Mouse (Mus musculus) liver, embryonic 15.5 days (tissue): Measurements from ENCODE around the gene Satb2. TPM values are rescaled to one million over a fixed set of nuclear protein-coding genes. Genes with fewer than 3 reads are reported as not detected.

ENCODE experiments used
- ATAC-seq: fragments of 200-750 bp; cut with Nextera tagmentation; 2 replicates; pipeline ENCODE4 v1.8.0; 2017; ENCODE audit warnings: moderate number of reproducible peaks, mild to moderate bottlenecking, moderate library complexity; ENCODE audit not compliant: insufficient read depth
- H3K27ac ChIP-seq: fragments of 300-500 bp; sonication (generic); replicated peaks from 2 replicates; pipeline ENCODE4 v1.5.1; 2015; ENCODE audit warnings: mild to moderate bottlenecking, inconsistent platforms
- H3K27me3 ChIP-seq: fragments of 300-500 bp; sonication (generic); 2 replicates; pipeline ENCODE4 v1.6.1; 2015; ENCODE audit warnings: mild to moderate bottlenecking, inconsistent platforms
- H3K36me3 ChIP-seq: fragments of 300-500 bp; sonication (generic); replicated peaks from 2 replicates; pipeline ENCODE4 v1.6.1; 2015; ENCODE audit warnings: moderate library complexity, mild to moderate bottlenecking, inconsistent platforms
- H3K4me1 ChIP-seq: fragments of 300-500 bp; sonication (generic); replicated peaks from 2 replicates; pipeline ENCODE4 v1.6.1; 2015; ENCODE audit warnings: inconsistent platforms
- H3K4me2 ChIP-seq: fragments of 300-500 bp; sonication (generic); 2 replicates; pipeline ENCODE4 v1.6.1; 2015; ENCODE audit warnings: moderate library complexity, mild to moderate bottlenecking, inconsistent platforms
- H3K4me3 ChIP-seq: fragments of 300-500 bp; sonication (generic); replicated peaks from 2 replicates; pipeline ENCODE4 v1.5.1; 2015; ENCODE audit warnings: mild to moderate bottlenecking, inconsistent platforms
- H3K9ac ChIP-seq: fragments of 300-500 bp; sonication (generic); 2 replicates; pipeline ENCODE4 v1.6.1; 2015; ENCODE audit warnings: moderate library complexity, mild to moderate bottlenecking, inconsistent platforms
- H3K9me3 ChIP-seq: fragments of 300-500 bp; sonication (generic); replicated peaks from 2 replicates; pipeline ENCODE4 v1.6.1; 2016; ENCODE audit warnings: inconsistent platforms
- WGBS: fragments of 180-500 bp; shearing (Covaris S2); methylation state at CpG from one replicate; pipeline ENCODE4 v1.1.7; 2015; ENCODE audit warnings: mixed read lengths; ENCODE audit not compliant: insufficient replicate concordance; 5-methylcytosine and 5-hydroxymethylcytosine counted together
- polyA plus RNA-seq: library from polyadenylated mRNA; unstranded; fragments of >200 nt; fragmentation: Nextera tagmentation; extraction: Ambion mirVana; gene quantifications from 2 replicates; pipeline ENCODE4 v1.2.1, GENCODE M21; 2015

Satb2 gene
- polyA plus RNA-seq, 1 experiment from 2014 or later, result 0.02 TPM

- no peak for ATAC-seq
- Histone ChIP-seq H3K27me3 (no peaks in the 10 kb centered on the region), H3K27ac (no peak overlapping the region), H3K9me3 (no peaks in the 10 kb centered on the region), H3K9ac (no peak overlapping the region), H3K4me1 (no peaks in the 10 kb centered on the region), H3K4me3 (no peak overlapping the region), H3K4me2 (no peak overlapping the region), H3K36me3 (no peaks in the 10 kb centered on the region)
- 73% methylated on average over 8 of the region's 8 CpGs for WGBS
Observed at GRCm38 (mm10) chr1:56871485-56871884, 107.0 kb downstream of the Satb2 start.

GRCm38 (mm10) chr1:56865246-56865645 is 113.2 kb downstream of the Satb2 start:
- no peak for ATAC-seq
- Histone ChIP-seq H3K9me3 (no peaks in the 10 kb centered on the region), H3K27ac (no peak overlapping the region), H3K4me2 (no peak overlapping the region), H3K4me3 (no peak overlapping the region), H3K9ac (no peak overlapping the region), H3K27me3 (no peaks in the 10 kb centered on the region), H3K4me1 (no peaks in the 10 kb centered on the region), H3K36me3 (no peaks in the 10 kb centered on the region)
- 58% methylated on average over 1 of the region's 1 CpGs for WGBS

DNA sequence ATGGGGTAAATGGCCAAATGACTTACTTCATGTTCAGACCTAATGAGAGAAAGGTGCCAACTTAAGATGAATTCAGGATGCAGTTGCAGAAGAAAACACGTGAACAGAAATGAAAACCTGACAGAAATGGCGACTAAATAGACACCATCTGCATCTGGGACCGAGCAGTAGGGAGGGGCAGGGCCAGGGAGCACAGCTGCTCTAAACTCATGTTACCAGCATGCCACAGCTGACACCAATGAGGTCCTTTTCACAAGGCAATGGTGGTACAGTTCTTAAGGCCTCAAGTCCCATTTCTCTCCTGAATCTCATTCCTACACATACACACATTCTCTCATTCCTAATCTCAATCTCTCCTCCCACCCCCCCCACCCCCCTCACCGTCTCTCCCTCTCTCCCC is 115.7 kb downstream of the Satb2 start:
- no peaks in the 10 kb centered on the region for H3K4me1 ChIP-seq
- no peaks in the 10 kb centered on the region for H3K27me3 ChIP-seq
- no peaks in the 10 kb centered on the region for H3K36me3 ChIP-seq
- no peak overlapping the region for H3K4me3 ChIP-seq
- no peaks in the 10 kb centered on the region for H3K9me3 ChIP-seq
- no peak for ATAC-seq
- no peak overlapping the region for H3K9ac ChIP-seq
- WGBS, result 60% methylated on average over 4 of the region's 4 CpGs
- H3K4me2 ChIP-seq, result no peak overlapping the region
- H3K27ac ChIP-seq, result no peak overlapping the region

GRCm38 (mm10) chr1:56857202-56857601 is 121.2 kb downstream of the Satb2 start:
- ATAC-seq, result no peak
- Histone ChIP-seq H3K9ac (no peak overlapping the region), H3K36me3 (no peaks in the 10 kb centered on the region), H3K4me1 (no peaks in the 10 kb centered on the region), H3K27me3 (no peaks in the 10 kb centered on the region), H3K4me2 (no peak overlapping the region), H3K4me3 (no peak overlapping the region), H3K27ac (no peak overlapping the region), H3K9me3 (no peaks in the 10 kb centered on the region)
- WGBS, result 61% methylated on average over 8 of the region's 8 CpGs

DNA sequence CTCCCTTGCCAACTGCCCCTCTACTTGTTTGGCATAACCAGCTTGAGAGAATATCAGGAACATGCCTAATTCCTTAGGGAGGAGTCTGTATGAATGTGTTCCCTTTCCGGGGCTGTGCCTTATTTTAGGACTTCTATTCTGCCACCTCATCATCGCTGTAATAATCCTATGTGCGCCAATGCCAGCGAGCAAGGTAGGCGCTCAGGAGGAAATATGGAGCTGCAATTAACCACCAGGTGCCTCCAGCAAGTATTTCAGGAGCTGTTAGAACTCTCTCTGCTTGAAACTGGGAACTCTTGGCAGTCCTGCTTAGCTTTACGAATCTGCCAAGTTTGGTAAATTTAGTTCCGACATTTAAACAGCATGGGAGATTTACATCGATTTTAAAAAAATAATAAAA is 128.0 kb downstream of the Satb2 start:
- no peak overlapping the region for H3K9ac ChIP-seq
- no peak overlapping the region for H3K4me2 ChIP-seq
- H3K4me1 ChIP-seq, result no peaks in the 10 kb centered on the region
- no peaks in the 10 kb centered on the region for H3K36me3 ChIP-seq
- ATAC-seq, result no peak
- H3K9me3 ChIP-seq, result no peaks in the 10 kb centered on the region
- H3K4me3 ChIP-seq, result no peak overlapping the region
- H3K27me3 ChIP-seq, result no peaks in the 10 kb centered on the region
- WGBS, result 75% methylated on average over 8 of the region's 8 CpGs
- no peak overlapping the region for H3K27ac ChIP-seq

DNA sequence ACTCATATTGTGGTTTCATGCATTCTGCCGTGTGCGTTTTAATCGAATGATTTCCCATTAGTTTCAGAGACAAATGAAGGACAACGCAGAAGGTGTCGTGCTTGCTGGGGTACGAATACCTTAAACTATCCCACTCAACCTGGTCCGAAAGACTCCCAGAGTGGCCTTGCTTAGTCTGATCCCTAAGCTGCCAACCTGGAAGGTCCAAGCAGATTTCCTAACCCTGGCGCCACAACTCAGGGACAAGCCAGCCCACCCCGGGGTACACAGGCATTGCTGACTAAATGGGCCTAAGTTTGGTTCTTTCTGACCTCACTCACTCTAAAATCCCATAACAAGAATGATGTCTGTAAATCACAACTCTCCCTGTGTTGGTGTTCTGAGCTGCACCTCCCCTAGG is 132.1 kb downstream of the Satb2 start:
- no peak overlapping the region for H3K4me3 ChIP-seq
- no peaks in the 10 kb centered on the region for H3K27me3 ChIP-seq
- no peak overlapping the region for H3K4me2 ChIP-seq
- no peak overlapping the region for H3K9ac ChIP-seq
- no peaks in the 10 kb centered on the region for H3K36me3 ChIP-seq
- 78% methylated on average over 9 of the region's 9 CpGs for WGBS
- H3K4me1 ChIP-seq, result no peaks in the 10 kb centered on the region
- no peak for ATAC-seq
- no peak overlapping the region for H3K27ac ChIP-seq
- no peaks in the 10 kb centered on the region for H3K9me3 ChIP-seq

- no peaks in the 10 kb centered on the region for H3K9me3 ChIP-seq
- no peak overlapping the region for H3K9ac ChIP-seq
- H3K27me3 ChIP-seq, result no peaks in the 10 kb centered on the region
- no peak for ATAC-seq
- no peaks in the 10 kb centered on the region for H3K4me1 ChIP-seq
- H3K4me2 ChIP-seq, result no peak overlapping the region
- no peak overlapping the region for H3K4me3 ChIP-seq
- H3K27ac ChIP-seq, result no peak overlapping the region
- 66% methylated on average over 8 of the region's 8 CpGs for WGBS
- no peaks in the 10 kb centered on the region for H3K36me3 ChIP-seq
Observed at GRCm38 (mm10) chr1:56845523-56846118, 132.8 kb downstream of the Satb2 start.

DNA sequence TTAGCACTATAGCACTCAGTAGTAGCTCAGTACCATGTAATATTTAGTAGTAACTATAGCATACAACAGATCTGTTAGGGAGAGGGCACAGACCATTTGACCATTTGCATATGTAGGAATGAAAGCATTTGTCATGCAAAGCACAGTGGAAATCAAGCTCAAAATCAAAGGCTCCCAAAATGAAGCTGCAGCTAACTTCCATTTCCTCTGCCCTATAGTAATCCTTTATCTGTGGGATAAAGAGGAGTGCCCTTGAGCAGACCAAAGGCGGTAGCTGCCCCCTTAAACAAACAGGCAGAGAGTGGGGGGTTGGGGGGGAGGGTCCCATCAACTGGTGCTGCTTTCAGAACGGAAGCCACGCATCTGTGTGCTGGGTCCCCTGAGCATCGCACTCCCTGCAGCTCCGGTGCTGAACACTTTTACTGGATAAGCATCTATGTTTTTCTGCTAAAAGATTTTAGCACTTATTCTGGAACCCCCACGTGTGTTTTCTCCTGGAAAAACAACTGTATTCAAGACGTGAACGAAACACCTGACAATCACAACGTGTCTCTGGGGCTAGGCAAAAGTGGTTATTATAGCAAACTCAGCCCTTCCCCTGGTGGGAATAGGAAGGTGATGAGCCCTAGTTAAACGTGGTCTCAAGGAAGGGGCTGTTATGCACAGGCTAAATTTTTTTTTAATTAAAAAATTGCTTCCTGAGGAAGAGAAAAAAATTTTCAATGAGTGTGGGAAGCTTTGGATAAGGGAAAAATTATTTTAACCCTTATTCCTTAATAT is 133.7 kb downstream of the Satb2 start:
- Histone ChIP-seq H3K9ac (no peak overlapping the region), H3K27me3 (no peaks in the 10 kb centered on the region), H3K4me1 (no peaks in the 10 kb centered on the region), H3K9me3 (no peaks in the 10 kb centered on the region), H3K4me2 (no peak overlapping the region), H3K27ac (no peak overlapping the region), H3K4me3 (no peak overlapping the region), H3K36me3 (no peaks in the 10 kb centered on the region)
- 24% methylated on average over 10 of the region's 10 CpGs for WGBS
- ATAC-seq, result no peak

DNA sequence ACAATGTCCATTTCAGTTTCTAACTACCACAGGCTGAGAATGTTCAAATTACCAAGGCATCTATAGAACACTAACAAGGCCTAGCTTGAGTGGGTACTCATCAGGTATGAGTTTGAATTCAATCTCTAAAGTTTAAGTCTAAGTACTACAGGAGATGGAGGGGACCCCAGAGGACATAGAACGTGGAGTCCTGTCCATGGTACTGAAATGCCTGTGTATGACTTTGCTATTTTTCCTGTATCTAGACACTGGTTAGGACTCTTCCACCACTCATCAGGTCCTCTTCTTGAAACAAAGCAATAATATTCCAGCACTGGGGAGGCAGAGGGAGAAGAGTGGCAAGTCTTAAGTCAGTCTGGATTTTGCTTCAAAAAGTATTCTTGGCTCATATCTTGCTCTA is 139.5 kb downstream of the Satb2 start:
- WGBS, result 7% methylated on average over 1 of the region's 1 CpGs
- H3K27me3 ChIP-seq, result no peaks in the 10 kb centered on the region
- H3K4me2 ChIP-seq, result no peak overlapping the region
- no peak overlapping the region for H3K9ac ChIP-seq
- H3K9me3 ChIP-seq, result no peaks in the 10 kb centered on the region
- H3K36me3 ChIP-seq, result no peaks in the 10 kb centered on the region
- no peak overlapping the region for H3K4me3 ChIP-seq
- no peak overlapping the region for H3K27ac ChIP-seq
- no peaks in the 10 kb centered on the region for H3K4me1 ChIP-seq
- no peak for ATAC-seq

- 68% methylated on average over 6 of the region's 6 CpGs for WGBS
- H3K4me1 ChIP-seq, result no peaks in the 10 kb centered on the region
- H3K4me3 ChIP-seq, result no peak overlapping the region
Observed at GRCm38 (mm10) chr1:56833984-56834900, 144.2 kb downstream of the Satb2 start.

GRCm38 (mm10) chr1:56833307-56833706 is 145.1 kb downstream of the Satb2 start:
- Histone ChIP-seq H3K27me3 (no peaks in the 10 kb centered on the region), H3K27ac (no peak overlapping the region), H3K36me3 (no peaks in the 10 kb centered on the region), H3K4me1 (no peaks in the 10 kb centered on the region), H3K4me3 (no peak overlapping the region), H3K9ac (no peak overlapping the region), H3K4me2 (no peak overlapping the region), H3K9me3 (no peaks in the 10 kb centered on the region)
- no peak for ATAC-seq
- WGBS, result 60% methylated on average over 6 of the region's 6 CpGs

More at GRCm38 (mm10) chr1:56833984-56834900, 144.2 kb downstream of the Satb2 start:
- ATAC-seq, result no peak
- Histone ChIP-seq H3K9ac (no peak overlapping the region), H3K36me3 (no peaks in the 10 kb centered on the region), H3K27me3 (no peaks in the 10 kb centered on the region), H3K9me3 (no peaks in the 10 kb centered on the region), H3K27ac (no peak overlapping the region), H3K4me2 (no peak overlapping the region)
